Mouse (Mus musculus): ENCODE results near the gene AC129217.1.
"Not testable (repeated sequence)": the region's sequence is repeated elsewhere in the genome, so short reads cannot be mapped to it uniquely, and the experiment has no call there.

AC129217.1 gene

DNA sequence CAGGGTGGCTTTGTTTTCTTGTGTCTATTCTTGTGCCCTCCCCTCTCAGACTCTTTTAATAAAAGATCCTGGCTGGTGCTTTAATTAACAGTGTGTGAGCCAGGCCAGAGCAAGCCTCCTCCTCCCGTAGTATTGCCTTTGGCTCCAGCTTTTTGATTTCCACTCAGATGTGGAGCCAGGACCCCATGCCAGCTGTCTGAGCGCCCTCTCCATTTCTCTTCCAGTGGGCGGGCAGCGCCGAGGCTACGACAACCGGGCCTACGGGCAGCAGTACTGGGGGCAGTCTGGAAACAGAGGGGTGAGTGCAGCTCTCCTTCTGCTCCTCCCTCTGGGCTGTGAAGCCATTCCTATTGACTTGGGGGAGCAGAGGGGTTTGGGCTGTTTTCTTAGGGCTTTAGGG, 1.1 kb downstream of the AC129217.1 start:
- DNase-seq (ENCODE audit: low spot score) = no peak

DNA sequence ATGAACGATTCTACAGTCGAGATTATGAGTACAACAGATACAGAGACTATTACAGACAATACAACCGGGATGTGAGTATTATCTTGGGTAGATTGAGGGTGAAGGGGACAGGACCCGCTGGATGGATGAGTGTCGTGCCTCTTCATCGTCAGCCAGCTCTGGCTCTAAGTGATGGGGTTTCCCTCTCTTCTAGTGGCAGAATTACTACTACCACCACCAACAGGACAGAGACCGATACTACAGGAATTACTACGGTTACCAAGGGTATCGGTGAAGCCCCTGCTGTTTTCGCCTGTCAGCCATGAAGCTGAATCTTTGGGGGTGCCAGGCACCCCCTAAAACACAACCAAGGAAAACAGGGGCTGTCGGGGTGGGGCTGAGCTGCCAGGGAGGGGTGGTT, 1.7 kb downstream of the AC129217.1 start:
- DNase-seq (ENCODE audit: low spot score) = no peak

DNA sequence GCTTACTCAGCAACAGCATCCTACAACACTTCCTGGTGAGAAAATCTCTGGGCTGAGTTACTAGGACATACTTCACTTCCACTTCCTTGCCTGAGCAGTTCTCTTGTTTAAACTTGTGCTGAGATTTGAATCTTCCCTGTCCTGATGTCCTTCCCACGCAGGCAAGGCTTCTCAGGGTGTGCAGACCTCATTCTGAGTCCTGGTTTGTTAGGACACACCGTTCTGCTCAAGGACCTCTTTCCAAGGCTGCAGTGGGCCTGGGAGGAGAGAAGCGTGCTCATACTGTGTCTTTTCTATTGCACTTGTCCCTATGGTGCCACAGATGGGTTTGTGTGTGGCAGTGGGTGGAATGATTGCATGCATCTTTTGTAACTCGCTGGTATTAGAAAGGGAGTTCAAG, 3.4 kb downstream of the AC129217.1 start:
- DNase-seq (ENCODE audit: low spot score) = no peak

DNA sequence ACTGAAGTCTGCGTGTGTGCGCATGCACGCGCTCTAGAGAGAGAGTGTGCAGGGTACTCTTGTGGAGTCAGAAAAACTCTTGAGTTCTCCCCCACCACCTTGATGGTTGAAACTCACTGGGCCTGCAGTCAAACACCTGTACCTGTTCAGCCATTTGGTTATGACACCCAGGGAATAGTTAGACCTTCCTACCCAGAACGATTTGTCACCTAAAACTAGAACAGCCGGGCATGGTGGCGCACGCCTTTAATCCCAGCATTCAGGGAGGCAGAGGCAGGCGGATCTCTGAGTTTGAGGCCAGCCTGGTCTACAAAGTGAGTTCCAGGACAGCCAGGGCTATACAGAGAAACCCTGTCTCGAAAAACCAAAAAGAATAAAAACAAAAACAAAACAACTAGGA, 6.8 kb downstream of the AC129217.1 start:
- DNase-seq (ENCODE audit: low spot score) = not testable (repeated sequence)

DNA sequence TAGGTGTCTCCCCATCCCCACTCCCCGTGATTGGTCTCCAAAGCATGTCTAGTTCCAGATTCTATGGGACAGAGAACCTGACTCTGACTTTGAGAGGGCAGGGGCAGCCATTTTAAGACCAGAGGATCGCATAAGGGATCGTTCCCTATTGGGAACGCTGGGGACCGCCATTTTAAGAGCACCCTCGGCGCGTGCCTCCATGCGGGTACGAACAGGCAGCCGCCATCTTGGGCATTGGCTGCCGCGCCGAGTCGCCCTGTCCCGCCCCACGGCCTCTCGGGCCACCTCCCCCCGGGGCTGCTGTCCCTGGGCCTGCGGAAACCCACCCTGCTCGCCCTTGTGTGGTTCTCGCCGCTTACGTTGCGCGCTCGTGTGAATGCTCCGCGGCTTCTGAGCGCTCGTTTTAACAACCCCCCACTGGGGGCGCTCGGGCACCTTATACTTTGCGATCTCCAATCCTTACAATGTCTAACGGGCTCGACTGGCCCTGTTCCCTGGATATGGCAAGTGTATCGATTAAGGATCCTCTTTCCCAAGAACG, 7.7 kb downstream of the AC129217.1 start, which contains the start of gene Bscl2:
Bscl2 (plus strand) TSS at position 217 of the 541 bp plus-strand sequence.
- DNase-seq (ENCODE audit: low spot score) = peak; percentile 91

DNA sequence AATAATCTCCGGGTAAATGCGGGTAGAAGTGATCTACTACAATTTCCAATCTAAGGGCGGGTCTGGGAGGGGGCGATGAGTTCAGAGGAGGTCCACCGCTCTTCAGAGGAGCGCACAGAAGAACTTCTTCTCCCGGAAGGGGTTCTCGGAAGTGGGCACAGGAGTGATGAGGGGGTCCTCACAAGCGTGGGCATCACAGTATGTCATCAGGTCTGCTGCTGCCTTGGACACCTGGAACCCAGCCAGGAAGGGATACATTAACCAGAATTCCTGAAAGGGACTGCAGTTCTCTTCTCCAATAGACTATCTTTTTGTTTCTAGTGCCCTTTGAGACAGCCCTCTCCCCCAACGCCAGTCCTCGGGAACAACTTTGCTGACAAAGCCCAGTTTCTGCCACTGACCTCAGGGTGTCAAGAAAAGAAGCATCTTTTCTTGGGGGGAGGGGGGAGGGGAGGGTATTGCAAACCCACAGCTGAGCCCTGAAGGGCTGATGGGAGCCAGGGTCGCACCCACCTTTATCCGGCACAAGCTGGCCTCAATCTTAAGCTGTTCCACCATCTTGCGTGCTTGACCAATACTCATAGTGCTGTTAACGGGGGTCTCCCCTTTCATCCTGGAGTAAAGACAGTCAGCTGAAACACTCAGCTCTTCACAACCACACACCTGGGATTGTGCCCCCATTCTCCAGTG, 8.6 kb downstream of the AC129217.1 start:
- DNase-seq (ENCODE audit: low spot score) = no peak

DNA sequence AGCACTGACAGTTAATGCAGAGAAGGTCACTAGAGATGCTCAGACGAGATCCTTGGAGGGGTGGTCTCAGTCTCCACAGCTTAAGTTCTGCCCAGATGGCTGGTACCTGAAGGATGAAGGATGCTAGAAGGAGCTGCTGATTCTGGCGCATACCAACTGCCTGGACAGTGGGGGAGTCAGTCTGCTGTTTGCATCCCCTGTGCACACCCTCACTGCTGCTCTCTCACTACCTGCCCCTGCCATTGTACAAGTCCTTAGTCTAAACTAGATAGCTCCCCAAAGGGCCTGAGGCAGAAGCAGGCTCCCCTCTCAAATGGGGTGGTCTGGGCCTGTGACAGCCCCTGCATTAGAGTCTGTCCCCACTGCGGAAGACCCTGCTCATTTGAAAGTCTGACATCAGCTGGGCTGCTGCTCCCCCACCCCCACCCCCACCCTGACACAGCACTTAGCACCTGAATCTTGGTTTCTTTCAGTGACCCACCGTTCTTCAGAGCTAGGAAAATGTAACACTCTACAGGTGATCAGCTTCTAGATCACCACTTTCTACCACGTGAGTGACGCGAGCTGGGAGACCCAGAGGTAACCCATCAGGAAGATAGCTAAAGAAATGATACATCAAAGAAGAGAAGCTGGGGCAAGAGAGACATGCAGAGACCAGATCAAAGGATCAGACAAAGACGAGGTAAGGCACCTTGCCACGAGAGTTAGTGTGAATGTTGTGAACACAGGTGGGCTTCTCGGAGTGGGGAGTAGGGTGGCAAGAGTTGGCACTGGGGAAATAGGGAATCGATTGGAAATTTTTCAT, 9.7 kb downstream of the AC129217.1 start, which contains the start of gene Gng3:
Gng3 (minus strand) TSS at position 92 of the 805 bp plus-strand sequence.
- peak; percentile 78 for DNase-seq (ENCODE audit: low spot score)

DNA sequence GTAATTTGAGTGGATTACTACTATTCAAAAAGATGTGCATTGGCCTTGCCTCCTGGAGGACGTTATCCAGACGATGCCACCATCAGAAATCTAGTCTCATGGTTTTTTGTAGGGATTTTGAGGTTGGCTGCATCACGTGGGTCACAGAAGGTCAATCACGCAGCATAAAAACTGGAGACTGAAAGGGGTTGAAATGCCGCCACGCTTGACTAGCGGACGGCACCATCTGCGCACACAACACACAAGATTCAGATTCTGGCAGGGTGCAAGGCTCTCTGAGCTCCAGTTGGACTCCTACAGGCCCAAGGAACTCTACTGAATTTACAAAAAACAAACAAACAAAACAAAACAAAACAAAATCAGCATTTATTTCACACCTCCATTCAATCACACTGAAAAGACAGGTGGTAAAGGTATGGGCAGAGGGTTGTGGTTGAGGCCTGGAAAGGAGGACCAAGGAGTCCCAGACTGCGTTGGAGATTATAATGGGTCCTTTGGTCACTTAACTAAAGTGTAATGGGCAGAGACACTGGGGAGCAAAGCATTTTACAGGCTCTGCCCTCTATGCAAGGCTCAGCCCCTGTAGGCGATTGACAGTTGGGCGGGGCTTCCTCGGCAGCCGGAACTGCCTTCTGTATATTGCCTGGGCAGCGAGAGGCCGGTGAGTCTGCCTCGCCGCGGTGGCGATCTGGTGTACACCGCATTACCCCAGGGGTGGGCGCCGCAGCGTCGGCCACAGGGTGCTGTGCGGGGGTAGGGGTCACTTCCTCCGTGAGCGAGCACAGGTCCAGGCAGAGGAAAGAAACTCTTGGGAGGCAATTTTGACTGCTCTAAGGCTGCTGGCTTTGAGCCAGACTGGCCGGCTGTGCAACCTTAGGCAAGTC, 10.6 kb downstream of the AC129217.1 start:
- peak; percentile 78 for DNase-seq (ENCODE audit: low spot score)

DNA sequence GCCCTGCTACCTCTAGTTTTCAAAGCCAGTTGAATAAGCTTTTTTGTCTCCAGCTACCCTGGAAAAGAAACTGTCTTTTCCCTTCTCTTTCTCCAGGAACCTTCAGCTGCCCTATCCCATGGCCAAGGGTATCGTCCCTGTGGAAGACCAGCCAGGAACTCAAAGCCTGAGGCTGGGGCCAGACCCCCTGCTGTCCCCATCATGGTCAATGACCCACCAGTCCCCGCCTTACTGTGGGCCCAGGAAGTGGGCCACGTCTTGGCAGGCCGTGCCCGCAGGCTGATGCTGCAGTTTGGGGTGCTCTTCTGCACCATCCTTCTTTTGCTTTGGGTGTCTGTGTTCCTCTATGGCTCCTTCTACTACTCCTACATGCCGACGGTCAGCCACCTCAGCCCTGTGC, 11.4 kb downstream of the AC129217.1 start:
- no peak for DNase-seq (ENCODE audit: low spot score)

DNA sequence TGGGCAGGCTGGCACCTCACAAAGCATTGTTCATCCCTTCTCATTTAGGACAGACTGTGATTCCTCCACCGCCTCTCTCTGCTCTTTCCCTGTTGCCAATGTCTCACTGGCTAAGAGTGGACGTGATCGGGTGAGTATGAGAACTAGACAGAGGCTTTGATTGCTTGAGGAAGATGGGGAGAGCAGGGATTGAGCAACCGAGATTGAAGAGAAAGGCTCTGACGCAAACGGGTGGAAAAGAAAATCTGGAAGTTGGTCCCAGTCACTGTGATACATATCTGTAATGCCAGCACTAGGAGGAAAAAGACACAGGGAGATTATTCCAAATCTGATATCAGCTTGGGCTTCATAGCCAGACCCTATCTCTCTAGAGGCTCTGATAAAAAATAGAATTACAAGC, 13.4 kb downstream of the AC129217.1 start:
- DNase-seq (ENCODE audit: low spot score) = no peak

DNA sequence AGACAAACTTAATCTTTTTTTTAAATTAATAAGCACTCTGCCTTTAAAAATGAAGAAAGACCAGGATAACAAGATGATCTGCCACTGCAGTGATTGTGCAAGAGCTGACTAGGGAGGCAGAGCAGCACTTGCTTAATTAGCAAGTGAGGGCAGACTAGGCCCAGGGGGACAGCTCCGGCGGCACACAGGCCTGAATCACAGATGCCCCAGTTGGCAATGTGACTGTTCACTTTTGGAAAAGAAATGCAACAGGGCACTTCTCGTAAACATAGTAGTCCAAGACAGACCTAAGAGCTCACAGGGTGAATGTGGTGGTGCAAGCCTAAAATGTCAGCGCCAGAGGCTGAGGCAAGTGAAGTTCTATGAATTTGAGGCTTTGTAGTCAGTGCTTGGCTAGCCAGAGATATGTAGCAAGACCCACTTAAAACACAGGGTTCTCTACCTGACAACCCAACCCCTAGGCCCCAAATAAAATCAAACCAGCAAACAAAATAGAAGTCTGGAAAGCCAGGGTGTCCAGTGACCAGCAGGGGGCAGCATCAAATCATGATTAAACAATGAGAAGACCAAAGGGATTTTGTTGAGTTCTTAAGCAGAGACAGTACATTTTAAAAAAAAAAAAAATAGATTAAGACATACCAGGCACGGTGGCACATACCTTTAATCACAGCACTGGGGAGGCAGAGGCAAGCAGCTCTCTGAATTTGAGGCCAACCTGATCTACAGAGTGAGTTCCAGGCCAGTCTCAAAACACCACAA, 15.0 kb downstream of the AC129217.1 start:
- DNase-seq (ENCODE audit: low spot score) = peak; percentile 86

DNA sequence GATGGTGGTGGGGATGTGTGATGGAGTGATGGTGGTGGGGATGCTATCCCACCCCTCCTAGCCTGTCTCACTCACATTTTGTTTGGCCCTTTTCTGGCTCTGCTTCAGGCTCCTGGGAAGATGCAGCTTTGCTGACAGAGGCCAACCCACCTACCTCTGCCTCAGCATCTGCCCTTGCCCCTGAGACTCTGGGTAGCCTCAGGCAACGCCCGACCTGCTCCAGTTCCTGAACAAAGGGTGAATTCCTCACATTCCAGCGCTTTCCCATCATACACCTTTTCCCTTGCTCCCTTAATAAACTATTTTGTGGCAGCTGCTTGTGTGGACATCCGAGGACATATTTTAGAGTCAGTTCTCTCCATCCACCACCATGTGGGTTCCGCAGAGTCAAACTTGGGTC, 18.8 kb downstream of the AC129217.1 start:
- no peak for DNase-seq (ENCODE audit: low spot score)

DNA sequence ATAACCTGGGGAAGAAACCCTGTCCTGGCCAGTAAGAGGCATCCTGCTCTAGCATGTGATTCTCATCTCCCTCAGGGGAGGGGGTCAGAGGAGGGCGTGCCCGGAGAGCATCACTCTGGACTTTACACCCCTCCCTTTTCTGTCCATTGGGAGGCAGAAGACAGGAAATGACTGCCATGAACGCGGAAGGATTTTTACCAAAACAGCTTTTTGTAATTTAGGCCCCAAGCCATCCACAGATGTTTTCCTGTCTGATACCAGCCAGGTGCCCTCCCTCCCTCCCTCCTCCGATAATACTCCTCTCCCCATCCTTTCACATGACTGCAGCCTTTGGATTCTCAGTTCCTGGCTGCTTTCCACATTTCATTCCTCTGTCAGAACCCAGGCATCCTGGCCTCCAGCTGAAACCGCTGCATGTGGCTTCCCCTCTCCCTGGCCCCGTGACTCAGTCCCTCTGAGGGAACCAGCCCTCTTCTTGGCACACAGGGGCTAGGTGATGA, 20.9 kb downstream of the AC129217.1 start, which contains the start of gene Lrrn4cl:
Lrrn4cl (plus strand) TSS at position 367 of the 500 bp plus-strand sequence.
- no peak for DNase-seq (ENCODE audit: low spot score)

DNA sequence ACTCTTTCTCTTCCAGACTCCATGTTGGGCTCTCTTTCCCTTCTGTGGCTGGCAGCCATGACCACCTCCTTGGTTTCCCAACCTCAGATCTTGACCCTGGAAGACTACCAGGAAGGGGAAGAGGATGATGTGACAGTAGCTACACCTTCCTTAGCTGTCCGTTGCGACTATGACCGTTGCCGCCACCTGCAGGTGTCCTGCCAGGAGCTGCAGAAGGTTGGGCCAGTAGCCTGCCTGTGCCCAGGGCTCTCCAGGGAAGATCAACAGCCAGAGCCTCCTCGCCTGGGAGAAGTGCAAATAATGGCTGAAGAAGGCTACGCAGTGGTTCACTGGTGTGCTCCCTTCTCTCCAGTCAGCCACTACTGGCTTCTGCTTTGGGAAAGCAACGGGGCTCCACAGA, 22.1 kb downstream of the AC129217.1 start:
- no peak for DNase-seq (ENCODE audit: low spot score)

DNA sequence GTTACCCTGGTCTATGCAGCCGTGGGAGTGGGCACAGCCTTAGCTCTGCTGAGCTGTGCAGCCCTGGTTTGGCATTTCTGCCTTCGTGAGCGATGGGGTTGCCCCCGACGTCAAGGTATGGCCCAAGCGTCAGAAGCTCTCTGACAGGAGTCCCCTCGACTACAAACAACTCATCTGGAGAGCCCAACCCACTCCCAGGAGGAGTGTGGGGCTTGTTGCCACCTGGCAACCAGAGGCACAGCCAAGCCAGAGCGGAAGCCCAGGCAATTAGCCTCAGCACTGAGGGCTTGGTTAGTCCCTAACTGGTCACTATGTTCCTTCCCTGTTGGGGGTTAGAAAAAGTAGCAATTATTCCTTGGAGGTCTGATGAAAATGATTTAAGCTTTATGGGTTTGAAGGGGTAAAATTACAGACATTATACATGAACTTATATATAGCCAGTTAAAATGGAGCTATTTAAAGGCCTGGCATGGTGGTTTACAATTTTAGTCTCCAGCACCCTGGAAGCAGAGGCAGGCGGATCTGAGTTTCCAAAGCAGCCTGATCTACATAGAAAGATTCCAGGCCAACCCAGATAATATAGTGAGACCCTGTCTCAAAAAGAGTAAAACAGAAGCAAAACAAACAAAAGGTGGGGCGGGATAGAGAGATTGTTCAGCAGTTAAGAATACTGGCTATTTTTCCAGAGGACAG, 22.8 kb downstream of the AC129217.1 start:
- no peak for DNase-seq (ENCODE audit: low spot score)

DNA sequence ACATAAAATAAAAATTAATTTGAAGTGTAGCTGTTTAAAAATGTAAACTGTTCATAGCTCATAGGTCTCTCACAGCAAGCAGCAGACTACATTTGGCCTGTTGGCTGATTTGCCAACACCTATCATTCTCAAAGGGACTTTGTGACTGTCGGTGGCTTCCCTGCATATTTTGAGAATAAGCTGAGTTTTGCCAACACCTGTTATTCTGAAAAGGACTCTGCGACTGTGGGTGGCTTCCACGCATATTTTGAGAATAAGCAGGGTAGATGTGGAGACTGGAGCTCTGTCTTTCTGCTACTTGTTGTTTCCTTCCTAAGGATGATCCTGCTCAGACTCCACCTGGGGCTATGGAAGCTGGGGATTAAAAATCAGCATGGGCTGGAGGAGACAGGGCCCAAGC, 23.5 kb downstream of the AC129217.1 start:
- DNase-seq (ENCODE audit: low spot score) = no peak

DNA sequence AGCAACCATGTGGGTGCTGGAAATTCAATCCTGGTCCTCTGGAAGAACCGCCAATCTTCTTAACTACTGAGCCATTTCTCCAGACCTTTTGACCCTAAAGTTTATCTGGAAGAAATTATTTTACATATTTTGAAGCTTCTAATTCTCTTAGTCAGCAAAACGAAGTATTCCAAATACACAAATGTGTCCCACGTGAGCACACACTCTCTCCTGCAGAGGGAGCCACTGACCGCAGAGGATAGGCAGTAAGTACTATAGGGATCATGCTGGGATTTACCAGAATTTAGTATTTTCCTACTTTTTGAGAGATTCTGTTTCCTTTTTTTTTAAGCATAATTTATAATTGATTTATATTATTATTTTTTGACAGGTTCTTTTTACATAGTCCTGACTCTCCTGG, 28.1 kb downstream of the AC129217.1 start:
- DNase-seq (ENCODE audit: low spot score) = peak; percentile 63

DNA sequence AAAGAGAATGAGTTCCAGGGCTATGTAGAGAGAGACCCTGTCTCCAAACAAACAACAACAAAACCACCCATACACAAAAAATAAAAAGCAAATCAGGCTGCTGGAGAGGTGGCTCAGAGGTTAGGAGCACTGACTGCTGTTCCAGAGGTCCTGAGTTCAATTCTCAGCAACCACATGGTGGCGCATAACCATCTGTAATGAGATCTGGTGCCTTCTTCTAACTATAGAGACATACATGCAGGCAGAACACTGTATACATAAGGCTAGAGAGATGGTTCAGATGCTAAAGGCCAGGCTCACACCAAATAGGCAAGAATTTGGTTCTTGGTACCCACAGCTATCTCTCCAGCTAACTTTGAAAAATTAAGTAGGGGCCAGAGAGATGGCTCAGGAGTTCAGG, 29.4 kb downstream of the AC129217.1 start:
- DNase-seq (ENCODE audit: low spot score) = no peak

DNA sequence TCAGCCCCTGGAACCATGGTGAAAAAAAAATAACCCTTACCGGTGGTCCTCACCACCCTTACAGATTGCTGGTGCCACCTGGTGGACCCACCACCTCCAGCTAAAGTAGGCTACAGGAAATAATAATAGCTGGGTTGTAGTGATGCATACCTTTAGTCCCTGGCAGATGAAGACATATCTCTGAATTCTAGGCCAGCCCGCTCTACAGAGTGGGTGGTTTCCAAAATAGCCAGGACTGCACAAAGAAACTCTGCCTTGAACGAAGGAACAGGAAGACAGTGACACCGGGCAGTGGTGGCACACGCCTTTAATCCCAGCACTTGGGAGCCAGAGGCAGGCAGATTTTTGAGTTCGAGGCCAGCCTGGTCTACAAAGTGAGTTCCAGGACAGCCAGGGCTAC, 34.7 kb downstream of the AC129217.1 start:
- no peak for DNase-seq (ENCODE audit: low spot score)

DNA sequence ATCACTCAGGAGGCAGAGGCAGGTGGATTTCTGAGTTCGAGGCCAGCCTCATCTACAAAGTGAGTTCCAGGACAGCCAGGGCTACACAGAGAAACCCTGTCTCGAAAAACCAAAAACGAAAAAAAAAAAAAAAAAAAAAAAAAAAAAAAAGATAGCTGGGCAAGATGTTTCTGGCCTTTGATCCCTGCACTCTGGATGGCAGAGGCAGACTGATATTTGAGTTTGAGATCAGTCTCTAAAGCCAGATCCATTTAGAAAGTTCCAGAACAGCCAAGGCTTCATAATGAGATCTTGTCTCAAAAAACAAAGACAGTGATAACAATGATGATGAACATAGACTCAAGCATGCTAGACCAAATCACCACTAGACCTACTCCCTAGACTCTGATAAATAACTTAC, 40.8 kb downstream of the AC129217.1 start:
- DNase-seq (ENCODE audit: low spot score) = not testable (repeated sequence)

All from layer of hippocampus, adult 11-12 months (tissue).